Mouse (Mus musculus) kidney, adult 2 months (tissue): ENCODE data around the gene Dbp.

ENCODE experiments used
- CTCF ChIP-seq: fragments of 200-500 bp; conservative IDR thresholded peaks from 2 replicates; pipeline ENCODE4 v1.5.1; 2011; ENCODE audit warnings: low read depth, mild to moderate bottlenecking, control low read depth, low read length, moderate library complexity, mixed read lengths; ENCODE audit not compliant: insufficient read depth, insufficient read length
- POLR2A ChIP-seq: fragments of 200-500 bp; IDR thresholded peaks from one replicate; pipeline ENCODE4 v1.6.1; 2011; ENCODE audit warnings: low read depth, low read length, control low read depth

- TF ChIP-seq CTCF (no peak), POLR2A (no peak)
These were observed 2.6 kb upstream of the Dbp start for GRCm38 (mm10) chr7:45702316-45702715.
